Mouse (Mus musculus) liver, adult (tissue): ENCODE data around the gene Rpl12.

Experiments
- GATA4 ChIP-seq: IDR thresholded peaks from 2 replicates; pipeline ENCODE4 v1.6.1; 2014; ENCODE audit warnings: mild to moderate bottlenecking, low read length; ENCODE audit not compliant: insufficient replicate concordance

Gene Rpl12

DNA sequence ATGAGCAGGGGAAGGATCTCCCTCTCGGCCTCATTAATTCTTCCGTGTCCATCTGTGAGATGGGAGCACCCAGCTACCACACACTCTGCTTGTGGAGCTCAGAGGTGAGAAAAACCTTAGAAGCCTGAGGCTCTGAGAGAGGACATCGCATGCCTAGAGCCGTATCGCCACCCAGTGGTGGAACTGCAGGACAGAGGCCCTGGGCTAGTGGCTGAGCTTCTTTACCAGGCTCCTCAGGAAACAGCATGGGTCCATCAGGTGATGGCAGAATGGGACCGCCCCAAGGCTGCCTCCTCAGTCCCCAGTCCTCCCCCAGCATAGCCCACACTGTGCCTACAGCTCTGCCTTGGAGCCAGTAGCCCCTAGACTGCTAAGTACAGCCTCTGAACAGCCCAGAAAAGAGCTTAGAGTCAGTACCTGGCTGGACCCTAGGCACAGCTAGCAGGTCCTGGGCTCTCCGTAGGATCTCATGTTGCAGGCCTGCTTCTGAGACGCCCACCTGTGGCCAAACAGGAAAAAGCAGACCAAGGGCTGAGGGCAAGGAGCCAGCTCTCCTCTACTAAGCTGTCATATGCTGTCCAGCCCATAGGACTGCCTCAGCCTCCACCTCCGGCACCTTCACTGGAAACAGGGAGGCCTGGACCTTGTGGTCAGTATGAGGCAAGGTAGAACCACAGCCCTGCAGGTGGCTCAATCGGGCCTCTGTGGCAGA, 33.0 kb upstream of the Rpl12 start:
- TF ChIP-seq GATA4 = no peak

- no peak for TF ChIP-seq GATA4
Observed at GRCm38 (mm10) chr2:32928947-32929829, 32.2 kb upstream of the Rpl12 start.

DNA sequence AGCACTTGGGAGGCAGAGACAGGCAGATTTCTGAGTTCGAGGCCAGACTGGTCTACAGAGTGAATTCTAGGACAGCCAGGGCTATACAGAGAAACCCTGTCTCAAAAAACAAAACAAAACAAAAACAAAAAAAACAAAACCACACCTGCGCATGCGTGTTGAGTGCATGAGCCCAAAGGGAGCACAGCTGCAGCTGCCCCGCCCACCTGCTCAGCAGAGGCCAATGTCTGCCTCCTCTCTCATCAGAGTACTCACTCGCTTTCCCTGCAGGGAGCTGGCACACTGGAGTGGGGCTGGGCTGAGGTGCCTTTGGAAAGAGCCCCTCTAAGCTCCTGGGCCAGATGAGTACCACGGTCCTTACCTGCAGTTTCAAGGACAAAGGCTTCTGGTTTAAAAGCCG, 29.6 kb upstream of the Rpl12 start:
- TF ChIP-seq GATA4 = no peak

- no peak for TF ChIP-seq GATA4
Observed at GRCm38 (mm10) chr2:32938741-32939140, 22.6 kb upstream of the Rpl12 start.

DNA sequence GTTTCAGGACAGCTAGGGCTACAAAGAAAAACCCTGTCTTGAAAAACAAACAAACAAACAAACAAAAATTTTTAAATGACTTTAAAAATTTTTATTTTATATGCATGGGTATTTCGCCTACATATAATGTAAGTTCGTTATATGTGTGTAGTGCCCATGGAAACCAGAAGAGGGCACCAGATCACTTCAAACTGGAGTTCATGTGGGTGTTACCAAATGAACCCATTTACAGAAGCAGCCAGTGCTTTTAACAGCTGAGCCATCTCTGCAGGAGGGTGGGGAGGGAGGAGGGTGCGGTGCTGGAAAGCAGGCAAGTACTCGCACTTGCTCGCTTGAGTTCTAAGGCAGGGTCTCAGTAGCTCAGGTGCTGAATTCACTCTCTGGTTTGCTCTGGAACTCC, 21.9 kb upstream of the Rpl12 start:
- no peak for TF ChIP-seq GATA4

DNA sequence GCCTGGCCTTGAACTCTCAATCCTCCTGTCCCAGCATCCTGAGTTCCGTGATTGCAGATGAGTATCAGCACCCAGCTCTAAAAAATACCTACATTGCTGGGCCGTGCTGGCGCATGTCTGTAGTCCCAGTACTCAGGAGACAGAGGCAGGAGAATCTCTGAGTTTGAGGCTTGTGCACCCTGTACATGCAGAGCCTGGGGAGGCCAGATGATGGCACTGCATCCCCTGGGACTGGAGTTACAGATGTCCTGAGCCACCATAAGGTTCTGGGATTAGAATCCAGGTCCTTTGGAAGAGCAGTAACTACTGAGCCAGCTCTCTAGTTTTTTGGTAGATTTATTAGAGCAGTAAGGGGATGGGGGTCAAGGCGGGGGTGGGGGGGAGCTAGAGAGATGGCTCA, 20.9 kb upstream of the Rpl12 start:
- no peak for TF ChIP-seq GATA4

DNA sequence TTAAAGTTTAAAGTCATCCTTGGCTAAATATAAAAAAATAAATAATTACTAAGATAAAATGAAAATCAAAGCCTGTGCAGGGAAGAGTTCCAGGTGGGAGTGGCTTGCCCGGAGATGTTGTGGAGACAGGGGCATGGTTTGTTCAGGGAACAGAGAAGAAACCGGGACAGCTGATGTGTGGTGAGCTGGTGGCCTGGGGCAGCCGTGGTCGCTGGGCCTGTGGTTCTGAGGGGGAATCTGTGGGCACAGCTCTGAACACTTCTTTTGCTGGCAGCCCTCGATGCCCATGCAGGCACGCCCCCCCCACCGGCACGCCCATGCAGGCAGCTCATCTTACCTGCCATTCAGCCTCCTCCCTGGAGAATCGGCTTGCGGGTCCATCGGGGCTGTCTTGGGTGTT, 13.9 kb upstream of the Rpl12 start:
- no peak for TF ChIP-seq GATA4

- TF ChIP-seq GATA4 = no peak
Observed at GRCm38 (mm10) chr2:32954581-32954980, 6.8 kb upstream of the Rpl12 start.

DNA sequence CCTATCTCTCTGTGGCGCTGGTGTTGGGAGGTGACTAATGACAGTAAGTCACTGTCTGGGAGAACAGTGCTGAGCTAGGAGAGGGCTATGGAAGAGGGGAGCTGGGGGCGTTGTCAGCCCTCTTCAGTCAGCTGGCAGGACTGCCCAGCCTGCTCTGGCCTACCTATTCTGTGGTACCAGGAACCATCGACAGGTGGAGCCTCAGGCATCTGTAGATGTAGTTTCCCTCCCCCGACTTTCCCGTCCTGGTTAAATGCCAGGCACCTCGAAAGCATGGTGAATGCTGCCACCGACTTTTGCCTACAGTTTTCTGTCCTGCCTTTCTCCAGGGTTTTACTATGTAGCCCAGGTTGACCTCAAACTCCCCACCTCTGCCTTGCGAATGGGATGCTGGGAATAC, 4.0 kb upstream of the Rpl12 start:
- no peak for TF ChIP-seq GATA4

DNA sequence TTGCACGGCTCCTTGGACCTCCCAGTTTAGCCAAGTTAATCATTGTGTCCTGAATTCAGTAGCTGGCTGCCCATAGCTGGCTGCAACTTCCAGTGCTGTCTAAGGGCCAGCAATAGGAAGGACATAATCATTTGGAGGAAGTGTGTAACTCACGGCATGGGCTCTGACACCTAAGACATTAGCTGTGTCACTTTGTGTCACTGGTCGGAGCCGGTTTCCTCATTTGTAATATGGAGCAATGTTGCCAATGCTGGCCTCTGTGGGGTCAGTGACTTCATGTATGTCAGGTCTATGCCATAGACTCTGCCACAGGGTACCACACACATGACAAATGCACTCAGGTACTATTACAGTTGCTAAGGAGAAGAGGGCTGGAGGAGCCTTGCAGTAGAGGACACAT, 1.1 kb upstream of the Rpl12 start:
- no peak for TF ChIP-seq GATA4

DNA sequence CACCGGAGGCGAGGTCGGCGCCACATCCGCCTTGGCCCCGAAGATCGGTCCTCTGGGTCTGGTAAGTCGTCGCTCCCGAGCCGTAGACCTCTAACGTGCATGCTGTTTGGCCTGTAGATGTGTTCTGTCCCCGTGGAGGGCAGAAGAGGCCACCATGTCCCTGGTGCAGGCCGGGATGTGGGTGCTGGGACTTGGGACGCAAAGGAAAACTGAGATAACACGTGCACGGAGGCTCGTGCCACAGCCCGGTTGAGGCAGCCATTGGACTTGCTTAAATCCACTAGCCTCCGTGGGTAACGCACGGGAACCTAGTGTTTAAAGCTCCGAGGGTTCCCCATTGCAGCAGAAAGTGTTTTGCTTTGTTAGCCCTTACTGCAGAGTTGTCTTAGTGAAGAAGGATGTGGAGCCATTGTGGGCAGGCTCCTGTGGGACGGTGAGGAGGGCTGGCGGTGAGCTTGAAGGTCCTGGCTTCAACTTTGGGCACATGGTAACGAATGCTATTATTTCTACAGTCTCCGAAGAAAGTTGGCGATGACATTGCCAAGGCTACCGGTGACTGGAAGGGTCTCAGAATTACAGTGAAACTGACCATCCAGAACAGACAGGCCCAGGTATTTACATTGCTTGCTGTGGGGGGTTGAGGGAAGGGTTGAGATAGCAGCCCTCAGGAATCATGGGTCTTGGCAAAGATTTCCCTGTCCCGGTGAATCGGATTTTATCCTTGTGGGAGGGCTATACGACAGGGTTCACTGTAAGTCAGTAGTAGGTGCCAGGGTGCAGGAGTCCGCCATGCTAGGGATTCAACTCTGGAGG, 909 bp downstream of the Rpl12 start:
- TF ChIP-seq GATA4 = no peak

DNA sequence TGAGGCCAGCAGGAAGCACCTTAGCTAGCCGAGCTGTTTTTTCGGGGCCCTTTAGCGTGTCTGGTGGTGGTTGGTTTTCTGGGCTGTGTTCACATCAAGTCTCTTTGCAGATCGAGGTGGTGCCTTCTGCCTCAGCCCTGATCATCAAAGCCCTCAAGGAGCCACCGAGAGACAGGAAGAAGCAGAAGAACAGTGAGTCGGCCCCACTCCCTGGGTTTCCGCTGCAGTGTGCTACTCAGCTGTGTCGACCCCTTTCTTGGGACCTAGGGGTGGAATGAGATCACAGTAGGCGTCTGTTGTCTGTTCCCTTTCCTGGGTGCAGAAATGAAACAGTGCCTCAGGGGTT, 1.5 kb downstream of the Rpl12 start:
- no peak for TF ChIP-seq GATA4

DNA sequence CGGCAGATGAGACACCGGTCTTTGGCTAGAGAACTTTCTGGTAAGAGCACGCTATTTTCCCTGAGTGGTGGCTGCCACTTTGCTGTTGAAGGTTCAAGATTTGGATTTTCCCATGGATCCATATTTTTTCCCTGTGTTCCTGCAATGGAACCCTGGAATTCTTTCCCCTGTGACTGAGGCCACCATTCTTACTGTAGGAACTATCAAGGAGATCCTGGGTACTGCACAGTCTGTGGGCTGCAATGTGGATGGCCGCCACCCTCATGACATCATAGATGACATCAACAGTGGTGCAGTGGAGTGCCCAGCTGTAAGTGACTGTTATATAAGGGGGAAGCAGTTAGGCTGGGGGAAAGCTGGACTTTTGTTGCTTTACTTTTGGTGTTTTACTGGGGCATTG, 2.2 kb downstream of the Rpl12 start:
- TF ChIP-seq GATA4 = no peak

GRCm38 (mm10) chr2:32963981-32964380, 2.6 kb downstream of the Rpl12 start:
- no peak for TF ChIP-seq GATA4

DNA sequence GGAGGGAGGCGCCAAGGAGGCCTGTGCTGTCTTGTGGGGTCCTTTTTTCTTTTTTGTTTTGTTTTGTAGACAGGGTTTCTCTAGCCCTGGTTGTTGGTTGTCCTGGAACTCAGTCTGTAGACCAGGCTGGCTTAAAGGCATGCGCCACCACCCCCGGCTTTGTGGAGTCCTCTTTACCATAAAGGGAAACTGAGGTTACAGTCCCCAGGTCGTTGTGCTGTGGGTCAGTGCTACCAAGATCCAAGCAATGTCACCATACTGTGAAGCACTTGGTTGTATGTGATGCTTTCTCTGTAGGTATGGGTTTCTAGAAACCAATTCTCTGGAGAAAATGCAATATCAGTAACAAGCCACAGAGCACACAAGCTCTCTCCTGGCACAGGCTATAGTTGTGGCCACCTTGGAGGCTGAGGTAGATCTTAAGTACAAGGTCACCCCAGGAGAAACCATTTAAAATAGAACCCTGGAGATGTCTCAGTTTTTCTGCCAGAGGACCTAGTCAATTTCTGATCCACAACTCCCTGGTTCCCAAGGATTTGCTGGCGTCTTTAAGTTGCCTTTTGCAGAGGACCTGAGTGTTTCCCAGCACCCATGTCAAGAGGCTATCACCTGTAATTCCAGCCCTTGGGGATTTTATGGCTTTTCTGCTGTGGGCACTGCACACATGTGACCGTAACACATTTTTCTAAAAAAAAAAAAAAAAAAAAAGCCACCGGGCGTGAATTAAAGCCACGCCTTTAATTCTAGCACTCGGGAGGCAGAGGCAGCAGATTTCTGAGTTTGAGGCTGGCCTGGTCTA, 3.5 kb downstream of the Rpl12 start:
- TF ChIP-seq GATA4 = no peak

- no peak for TF ChIP-seq GATA4
Observed at GRCm38 (mm10) chr2:32965511-32966183, 4.3 kb downstream of the Rpl12 start.
